Mouse (Mus musculus) MEL (cell line): ENCODE measurements at regions not wholly inside any gene's neighbourhood (a gene's known extent, or its start where the extent isn't known, plus 50 kb on each side); places are given as distances from the start of the nearest gene placed in this dataset.

Source experiments
- DNase-seq: peaks from one replicate; pipeline ENCODE4 v3.0.0; 2011; ENCODE audit warnings: low read depth, low spot score
- H3K27ac ChIP-seq: 2 replicates; pipeline ENCODE4 v1.5.1; 2012; ENCODE audit warnings: low read depth, mild to moderate bottlenecking, control low read depth, low read length, moderate library complexity; ENCODE audit not compliant: control insufficient read depth
- H3K27me3 ChIP-seq, 2 experiments: fragments of 150-350 bp in 1 of 2; sonication (generic) in 1 of 2; 2 replicates each; pipeline ENCODE4 v1.6.1; 2012; ENCODE audit warnings: low read length in 2 of 2, mild to moderate bottlenecking in 2 of 2, improper control_type of control experiment in 1 of 2, moderate library complexity in 1 of 2; ENCODE audit not compliant: insufficient read depth in 2 of 2, control insufficient read depth in 1 of 2
- H3K36me3 ChIP-seq, 2 experiments: 2 replicates each; pipeline ENCODE4 v1.6.1; 2012 to 2014; ENCODE audit warnings: low read length in 2 of 2, improper control_type of control experiment in 1 of 2, inconsistent platforms in 1 of 2, mild to moderate bottlenecking in 1 of 2; ENCODE audit not compliant: insufficient read depth in 2 of 2, control insufficient read depth in 1 of 2
- H3K4me1 ChIP-seq, 2 experiments: fragments of 150-350 bp in 1 of 2; sonication (generic) in 1 of 2; 2 replicates each; pipeline ENCODE4 v1.6.1; 2012; ENCODE audit warnings: low read length in 2 of 2, improper control_type of control experiment in 1 of 2, mild to moderate bottlenecking in 1 of 2; ENCODE audit not compliant: insufficient read depth in 2 of 2, control insufficient read depth in 1 of 2
- H3K4me3 ChIP-seq, 2 experiments: fragments of 150-350 bp in 1 of 2; sonication (generic) in 1 of 2; 2 replicates each; pipeline ENCODE4 v1.5.1; 2012; ENCODE audit warnings: low read depth in 2 of 2, low read length in 2 of 2, mild to moderate bottlenecking in 2 of 2, moderate library complexity in 2 of 2, control low read depth in 1 of 2, improper control_type of control experiment in 1 of 2; ENCODE audit not compliant: control insufficient read depth in 1 of 2, insufficient read depth in 1 of 2
- H3K79me2 ChIP-seq: 2 replicates; pipeline ENCODE4 v1.6.1; 2012; ENCODE audit warnings: mild to moderate bottlenecking, low read length, moderate library complexity; ENCODE audit not compliant: control insufficient read depth, poor library complexity, insufficient read depth
- H3K9ac ChIP-seq: 2 replicates; pipeline ENCODE4 v1.6.1; 2012; ENCODE audit warnings: low read depth, mild to moderate bottlenecking, control low read depth, low read length, moderate library complexity; ENCODE audit not compliant: control insufficient read depth, poor library complexity, severe bottlenecking
- H3K9me3 ChIP-seq: fragments of 150-350 bp; sonication (generic); replicated peaks from 2 replicates; pipeline ENCODE4 v1.6.1; 2012; ENCODE audit warnings: mild to moderate bottlenecking, low read length, improper control_type of control experiment, moderate library complexity; ENCODE audit not compliant: insufficient read depth
- BHLHE40 ChIP-seq: IDR thresholded peaks from 2 replicates; pipeline ENCODE4 v1.6.1; 2012; ENCODE audit warnings: low read depth, mild to moderate bottlenecking, inconsistent platforms, low read length, improper control_type of control experiment, borderline replicate concordance
- CHD1 ChIP-seq: IDR thresholded peaks from 2 replicates; pipeline ENCODE4 v1.6.1; 2012; ENCODE audit warnings: low read depth, mild to moderate bottlenecking, inconsistent platforms, low read length, improper control_type of control experiment
- CTCF ChIP-seq, 3 experiments: IDR thresholded peaks in 2 of 3; conservative IDR thresholded peaks in 1 of 3; 2 replicates each; pipeline ENCODE4 v1.5.1; 2011 to 2012; ENCODE audit warnings: low read length in 3 of 3, low read depth in 2 of 3, mild to moderate bottlenecking in 2 of 3, improper control_type of control experiment in 1 of 3, inconsistent platforms in 1 of 3, mixed read lengths in 1 of 3, moderate library complexity in 1 of 3; ENCODE audit not compliant: control insufficient read depth in 1 of 3, insufficient read depth in 1 of 3, poor library complexity in 1 of 3, severe bottlenecking in 1 of 3
- E2F4 ChIP-seq: IDR thresholded peaks from 2 replicates; pipeline ENCODE4 v1.6.1; 2011; ENCODE audit warnings: low read depth, low read length, improper control_type of control experiment, borderline replicate concordance
- ELF1 ChIP-seq: IDR thresholded peaks from 2 replicates; pipeline ENCODE4 v1.6.1; 2014; ENCODE audit warnings: low read depth, mild to moderate bottlenecking, inconsistent platforms, low read length, improper control_type of control experiment, moderate library complexity
- EP300 ChIP-seq, 2 experiments: IDR thresholded peaks; 2 replicates each; pipeline ENCODE4 v1.6.1; 2011; ENCODE audit warnings: improper control_type of control experiment in 2 of 2, low read length in 2 of 2, low read depth in 1 of 2, mild to moderate bottlenecking in 1 of 2
- GABPA ChIP-seq: IDR thresholded peaks from 2 replicates; pipeline ENCODE4 v1.6.1; 2012; ENCODE audit warnings: low read depth, mild to moderate bottlenecking, inconsistent platforms, low read length, improper control_type of control experiment, moderate library complexity
- GATA1 ChIP-seq: IDR thresholded peaks from 2 replicates; pipeline ENCODE4 v1.6.1; 2011; ENCODE audit warnings: low read depth, low read length, improper control_type of control experiment
- HCFC1 ChIP-seq: IDR thresholded peaks from 2 replicates; pipeline ENCODE4 v1.6.1; 2012; ENCODE audit warnings: low read depth, mild to moderate bottlenecking, inconsistent platforms, low read length, improper control_type of control experiment, moderate library complexity
- JUND ChIP-seq: IDR thresholded peaks from 2 replicates; pipeline ENCODE4 v1.6.1; 2011; ENCODE audit warnings: low read depth, mild to moderate bottlenecking, improper control_type of control experiment, low read length
- MAZ ChIP-seq: IDR thresholded peaks from 2 replicates; pipeline ENCODE4 v1.6.1; 2012; ENCODE audit warnings: low read depth, mild to moderate bottlenecking, inconsistent platforms, low read length, improper control_type of control experiment
- MEF2A ChIP-seq: IDR thresholded peaks from 2 replicates; pipeline ENCODE4 v1.6.1; 2014; ENCODE audit warnings: low read depth, mild to moderate bottlenecking, inconsistent platforms, low read length, improper control_type of control experiment; ENCODE audit not compliant: poor library complexity, insufficient replicate concordance, severe bottlenecking; ENCODE audit errors: extremely low read depth
- MXI1 ChIP-seq: IDR thresholded peaks from 2 replicates; pipeline ENCODE4 v1.6.1; 2011; ENCODE audit warnings: mild to moderate bottlenecking, low read depth, low read length, improper control_type of control experiment
- MYB ChIP-seq: IDR thresholded peaks from 2 replicates; pipeline ENCODE4 v1.6.1; 2011; ENCODE audit warnings: mild to moderate bottlenecking, low read depth, low read length, improper control_type of control experiment
- NRF1 ChIP-seq: IDR thresholded peaks from 2 replicates; pipeline ENCODE4 v1.6.1; 2014; ENCODE audit warnings: low read depth, mild to moderate bottlenecking, inconsistent platforms, low read length, improper control_type of control experiment, moderate library complexity; ENCODE audit not compliant: poor library complexity, insufficient read depth, severe bottlenecking
- POLR2A ChIP-seq, 2 experiments: IDR thresholded peaks; 2 replicates each; pipeline ENCODE4 v1.6.1; 2011 to 2012; ENCODE audit warnings: low read length in 2 of 2, mild to moderate bottlenecking in 2 of 2, control low read depth in 1 of 2, improper control_type of control experiment in 1 of 2, low read depth in 1 of 2, moderate library complexity in 1 of 2; ENCODE audit not compliant: control insufficient read depth in 1 of 2, insufficient read depth in 1 of 2, poor library complexity in 1 of 2
- POLR2AphosphoS5 ChIP-seq: IDR thresholded peaks from 2 replicates; pipeline ENCODE4 v1.6.1; 2012; ENCODE audit warnings: low read depth, borderline replicate concordance, mild to moderate bottlenecking, inconsistent platforms, low read length, moderate library complexity, mixed read lengths
- RAD21 ChIP-seq: IDR thresholded peaks from 2 replicates; pipeline ENCODE4 v1.6.1; 2011; ENCODE audit warnings: mild to moderate bottlenecking, low read depth, low read length, improper control_type of control experiment
- RCOR1 ChIP-seq: IDR thresholded peaks from 2 replicates; pipeline ENCODE4 v1.6.1; 2012; ENCODE audit warnings: low read depth, mild to moderate bottlenecking, inconsistent platforms, low read length, improper control_type of control experiment
- SIN3A ChIP-seq: IDR thresholded peaks from 2 replicates; pipeline ENCODE4 v1.6.1; 2012; ENCODE audit warnings: low read length, improper control_type of control experiment, inconsistent platforms
- SMC3 ChIP-seq: IDR thresholded peaks from 2 replicates; pipeline ENCODE4 v1.6.1; 2011; ENCODE audit warnings: low read depth, low read length, improper control_type of control experiment
- TAL1 ChIP-seq: IDR thresholded peaks from 2 replicates; pipeline ENCODE4 v1.6.1; 2012; ENCODE audit warnings: mild to moderate bottlenecking, inconsistent platforms, low read length, moderate library complexity, mixed read lengths
- USF1 ChIP-seq: IDR thresholded peaks from 2 replicates; pipeline ENCODE4 v1.6.1; 2014; ENCODE audit warnings: low read depth, mild to moderate bottlenecking, inconsistent platforms, low read length, improper control_type of control experiment, moderate library complexity
- ZKSCAN1 ChIP-seq: IDR thresholded peaks from 2 replicates; pipeline ENCODE4 v1.6.1; 2012; ENCODE audit warnings: low read depth, mild to moderate bottlenecking, inconsistent platforms, low read length, improper control_type of control experiment, moderate library complexity

GRCm38 (mm10) chr12:25905614-25906013 is 509.4 kb downstream of the Rnf144a start:
- H3K27me3 ChIP-seq: no peaks in the 10 kb centered on the region
- H3K36me3 ChIP-seq: no peaks in the 10 kb centered on the region
- peak; percentile 1 for DNase-seq
- no peaks in the 10 kb centered on the region for H3K79me2 ChIP-seq
- H3K4me3 ChIP-seq: no peak overlapping the region
- TF ChIP-seq CHD1: no peak
- no peak for TF ChIP-seq POLR2A (IDR thresholded peaks at IDR 0.05; ENCODE audit: control insufficient read depth in 1 of 2, insufficient read depth in 1 of 2, low read depth in 1 of 2, low read length in 2 of 2, poor library complexity in 1 of 2)
- no peak for TF ChIP-seq GABPA
- TF ChIP-seq JUND: no peak
- no peak for TF ChIP-seq TAL1
- no peak for TF ChIP-seq RCOR1
- TF ChIP-seq HCFC1: no peak
- TF ChIP-seq POLR2AphosphoS5: no peak
- TF ChIP-seq MAZ: no peak
- TF ChIP-seq CTCF (IDR thresholded peaks at IDR 0.05 in 2 of 3, conservative IDR thresholded peaks at IDR 0.05 in 1 of 3; ENCODE audit: control insufficient read depth in 1 of 3, insufficient read depth in 1 of 3, low read depth in 2 of 3, low read length in 3 of 3, poor library complexity in 1 of 3, severe bottlenecking in 1 of 3): no peak
- TF ChIP-seq SIN3A: no peak
- TF ChIP-seq MYB: no peak
- TF ChIP-seq MEF2A: no peak
- TF ChIP-seq USF1: no peak
- H3K9ac ChIP-seq: no peak overlapping the region
- H3K4me1 ChIP-seq: no peaks in the 10 kb centered on the region
- H3K27ac ChIP-seq: no peak overlapping the region
- no peaks in the 10 kb centered on the region for H3K9me3 ChIP-seq

- no peaks in the 10 kb centered on the region for H3K9me3 ChIP-seq
- H3K79me2 ChIP-seq: no peaks in the 10 kb centered on the region
- H3K27ac ChIP-seq: no peak overlapping the region
- no peak overlapping the region for H3K4me3 ChIP-seq
- no peak overlapping the region for H3K9ac ChIP-seq
- TF ChIP-seq ZKSCAN1: no peak
- TF ChIP-seq ELF1: no peak
- DNase-seq: no peak
- H3K4me1 ChIP-seq: no peaks in the 10 kb centered on the region
- no peaks in the 10 kb centered on the region for H3K36me3 ChIP-seq
- H3K27me3 ChIP-seq: no peaks in the 10 kb centered on the region
Observed at GRCm38 (mm10) chr12:25896543-25896942, 518.5 kb downstream of the Rnf144a start.

- Histone ChIP-seq H3K79me2 (no peaks in the 10 kb centered on the region), H3K9me3 (no peaks in the 10 kb centered on the region), H3K36me3 (no peaks in the 10 kb centered on the region), H3K27ac (no peak overlapping the region), H3K9ac (no peak overlapping the region), H3K4me3 (no peak overlapping the region), H3K4me1 (no peaks in the 10 kb centered on the region), H3K27me3 (no peaks in the 10 kb centered on the region)
- DNase-seq: no peak
- TF ChIP-seq GABPA: no peak
- TF ChIP-seq SMC3: no peak
- no peak for TF ChIP-seq MYB
- TF ChIP-seq HCFC1: no peak
- TF ChIP-seq E2F4: no peak
- no peak for TF ChIP-seq ELF1
- no peak for TF ChIP-seq TAL1
- TF ChIP-seq MEF2A: no peak
- TF ChIP-seq RCOR1: no peak
- no peak for TF ChIP-seq EP300 (IDR thresholded peaks at IDR 0.05; ENCODE audit: low read depth in 1 of 2, low read length in 2 of 2)
- no peak for TF ChIP-seq BHLHE40
- TF ChIP-seq NRF1: no peak
- TF ChIP-seq MXI1: no peak
- no peak for TF ChIP-seq MAZ
- TF ChIP-seq CHD1: no peak
- no peak for TF ChIP-seq GATA1
- no peak for TF ChIP-seq RAD21
Observed at GRCm38 (mm10) chr12:25895691-25896090, 519.4 kb downstream of the Rnf144a start.
